Mouse (Mus musculus): ENCODE data around the gene Kpna2. TPM values are rescaled to one million over a fixed set of nuclear protein-coding genes. Genes with fewer than 3 reads are reported as not detected.

Kpna2 gene
- 154 and 163 TPM in 2 replicates for polyA plus RNA-seq (2015; fragmentation: Nextera tagmentation; extraction: Ambion mirVana)

DNA sequence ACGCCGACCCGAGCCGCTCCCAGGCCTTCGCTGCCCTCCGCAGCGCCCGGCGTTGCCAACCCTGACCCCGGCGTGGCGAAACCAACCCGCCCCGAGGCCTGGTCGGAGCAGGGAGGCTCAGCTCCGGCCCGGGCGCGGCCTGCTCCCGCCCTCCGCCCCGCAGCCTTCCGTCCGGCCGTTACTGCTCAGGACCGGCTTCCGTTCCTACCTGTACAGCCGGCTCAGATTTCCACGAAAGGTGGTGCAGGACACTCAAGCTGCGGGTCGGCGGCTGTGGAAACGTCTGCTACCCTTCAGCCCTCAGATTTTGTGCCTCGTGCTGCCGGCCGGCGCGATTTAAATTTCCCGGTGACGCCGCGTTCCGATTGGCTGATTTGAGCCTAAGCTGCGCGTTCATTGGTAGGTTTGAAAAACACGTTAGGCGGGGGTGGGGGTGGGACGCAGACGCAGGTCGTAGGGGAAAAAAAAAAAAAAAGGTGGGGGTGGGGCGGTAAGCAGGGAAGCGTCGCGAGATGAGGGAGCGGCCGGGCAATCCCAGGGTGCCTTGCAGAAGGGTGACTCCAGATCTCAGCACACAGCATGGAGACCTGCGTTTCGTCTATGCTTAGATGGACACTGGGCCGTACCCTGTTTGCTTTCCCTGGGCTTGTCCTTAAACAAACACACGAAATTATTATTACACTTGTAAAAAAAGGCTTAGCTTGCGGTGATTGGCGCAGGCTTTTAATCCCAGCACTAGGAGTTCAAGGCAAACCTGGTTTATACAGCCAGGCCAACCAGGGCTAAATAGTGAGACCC is at the start of gene Kpna2:
Kpna2 (minus strand) TSS at position 391 of the 798 bp plus-strand sequence.
- H3K4me3 ChIP-seq, result peak within 1 kb of the TSS; percentile 99
- H3K27me3 ChIP-seq (replicated peaks), result no peaks in the 10 kb centered on the region
- H3K9ac ChIP-seq, result peak within 1 kb of the TSS; percentile 66
- H3K4me1 ChIP-seq, result peaks cover 11% of the 10 kb centered on the region; the same call in 1 of the 2 replicates
- peak within 1 kb of the TSS; percentile 89 for H3K27ac ChIP-seq
- WGBS, result under 1% methylated on average over 62 of the region's 62 CpGs
- peak within 1 kb of the TSS; percentile 74 for H3K4me2 ChIP-seq
- H3K9me3 ChIP-seq, result no peaks in the 10 kb centered on the region
- 0 out of 2 replicates have a peak, but pooled peaks cover 15% of the 10 kb centered on the region for H3K36me3 ChIP-seq (replicated peaks)
- ATAC-seq (replicated peaks), result peak; percentile 94

DNA sequence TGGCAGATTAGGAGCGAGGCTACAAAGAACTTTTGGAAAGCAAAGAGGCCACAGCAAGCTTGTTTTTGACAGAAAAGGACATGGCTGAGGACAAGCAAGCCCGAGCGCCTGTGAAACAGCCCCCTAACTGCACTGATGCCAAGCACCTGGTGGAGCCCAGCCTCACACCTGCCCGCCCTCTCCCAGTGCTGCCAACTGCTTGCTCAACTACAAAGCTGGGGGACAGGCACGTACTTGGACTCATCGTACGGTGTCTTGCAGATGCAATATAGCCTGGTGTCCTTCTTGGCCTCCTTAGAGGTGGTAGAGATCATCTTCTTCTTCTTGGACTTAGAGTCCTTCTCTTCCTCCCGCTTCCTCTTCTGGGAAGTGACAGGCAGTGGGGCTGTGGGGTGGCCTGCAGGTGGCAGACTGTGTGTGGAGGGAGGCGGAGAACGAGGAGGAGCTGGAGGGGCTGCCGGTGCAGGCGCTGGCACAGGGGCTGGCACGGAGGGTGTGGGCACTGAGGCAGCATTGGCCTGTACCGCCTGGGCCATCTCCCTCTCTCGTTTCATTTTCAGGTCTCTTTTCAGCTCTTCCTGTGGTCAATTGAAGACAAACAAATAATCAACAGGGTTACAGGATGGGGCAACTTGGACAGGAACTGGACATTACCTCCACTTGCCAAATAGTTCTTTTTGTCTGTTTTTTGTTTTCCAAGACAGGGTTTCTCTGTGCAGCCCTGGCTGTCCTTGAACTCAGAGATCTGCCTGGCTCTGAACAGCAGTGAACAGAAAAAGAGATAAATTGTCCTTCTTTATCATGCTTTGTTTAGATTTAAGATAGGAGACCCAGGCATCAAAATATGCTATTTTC is 47.7 kb upstream of the Kpna2 start:
- no peak overlapping the region for H3K27ac ChIP-seq
- no peaks in the 10 kb centered on the region for H3K9me3 ChIP-seq
- H3K4me1 ChIP-seq, result no peaks in the 10 kb centered on the region
- H3K27me3 ChIP-seq (replicated peaks), result no peaks in the 10 kb centered on the region
- WGBS, result 92% methylated on average over 15 of the region's 15 CpGs
- H3K4me3 ChIP-seq, result no peak overlapping the region
- peaks cover 30% of the 10 kb centered on the region for H3K36me3 ChIP-seq (replicated peaks)
- no peak overlapping the region for H3K9ac ChIP-seq
- no peak overlapping the region for H3K4me2 ChIP-seq
- no peak for ATAC-seq (replicated peaks)

DNA sequence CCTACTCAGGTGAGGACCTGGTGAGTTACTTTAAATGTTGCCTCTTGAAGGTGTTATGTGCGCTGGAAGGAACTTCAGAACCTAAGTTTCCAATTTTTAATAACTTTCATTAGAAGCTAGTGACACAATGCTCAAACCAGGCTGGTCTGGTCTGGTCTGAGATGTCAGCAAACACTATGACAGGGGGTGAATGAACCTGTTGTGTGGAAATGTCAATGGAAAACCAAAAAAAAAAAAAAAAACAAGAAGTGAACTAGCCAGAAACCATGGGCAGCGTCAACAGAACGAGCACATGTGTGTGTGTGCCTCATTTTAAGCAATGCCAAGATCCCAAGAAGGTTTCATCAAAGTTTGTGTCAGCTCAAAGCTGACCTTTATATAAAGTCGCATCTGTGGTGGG is 46.2 kb upstream of the Kpna2 start:
- Histone ChIP-seq H3K4me3 (no peak overlapping the region), H3K9me3 (no peaks in the 10 kb centered on the region), H3K27ac (no peak overlapping the region), H3K9ac (no peak overlapping the region), H3K27me3 (replicated peaks) (no peaks in the 10 kb centered on the region), H3K4me1 (no peaks in the 10 kb centered on the region), H3K36me3 (replicated peaks) (peaks cover 26% of the 10 kb centered on the region), H3K4me2 (no peak overlapping the region)
- WGBS, result 87% methylated on average over 4 of the region's 4 CpGs
- no peak for ATAC-seq (replicated peaks)

DNA sequence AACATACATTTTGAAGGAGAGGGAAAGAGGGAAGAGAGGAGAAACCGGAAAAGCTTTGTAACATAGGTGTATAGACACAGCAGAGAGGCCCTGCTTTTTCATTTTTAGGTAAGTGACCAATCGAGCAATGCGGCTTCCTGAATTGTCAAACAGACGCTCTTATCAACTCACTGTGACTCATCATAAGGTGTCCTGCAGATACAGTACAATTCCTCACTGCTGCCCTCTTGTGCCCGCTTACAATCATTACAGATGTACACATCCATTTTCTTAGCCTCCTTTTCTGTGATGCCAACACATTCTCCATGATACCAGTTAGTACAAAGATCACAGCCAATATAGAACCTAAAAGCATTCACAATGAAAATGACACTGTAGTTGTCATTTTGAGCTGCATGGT is 45.0 kb upstream of the Kpna2 start:
- H3K4me3 ChIP-seq, result no peak overlapping the region
- peaks cover 26% of the 10 kb centered on the region for H3K36me3 ChIP-seq (replicated peaks)
- no peak overlapping the region for H3K9ac ChIP-seq
- peak; percentile 42; the same call in 1 of the 2 replicates for ATAC-seq (replicated peaks)
- WGBS, result 55% methylated on average over 5 of the region's 5 CpGs
- no peak overlapping the region for H3K4me2 ChIP-seq
- H3K27me3 ChIP-seq (replicated peaks), result no peaks in the 10 kb centered on the region
- H3K4me1 ChIP-seq, result no peaks in the 10 kb centered on the region
- no peaks in the 10 kb centered on the region for H3K9me3 ChIP-seq
- 0 out of 2 replicates have a peak overlapping the region, but pooled peaks have one; percentile 25 for H3K27ac ChIP-seq

DNA sequence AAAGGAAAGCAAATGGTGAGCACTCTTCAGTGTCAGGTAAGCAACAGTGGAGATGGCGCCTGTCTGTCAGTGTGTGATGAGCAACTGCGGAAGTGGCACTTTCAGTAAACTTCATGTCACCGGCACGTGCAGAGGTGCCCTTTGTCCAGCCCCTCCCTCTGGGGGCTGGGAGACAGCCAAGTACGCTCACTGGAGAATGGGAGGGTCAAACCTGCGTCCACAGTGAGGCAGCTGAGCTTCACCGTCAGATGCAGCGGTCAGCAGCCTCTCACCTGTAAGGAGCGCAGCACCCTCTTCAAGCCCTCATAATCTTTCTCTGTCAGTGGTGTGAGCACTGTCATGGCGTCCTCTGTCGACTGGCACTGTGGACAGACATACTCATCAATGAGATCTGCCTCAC is 44.0 kb upstream of the Kpna2 start:
- no peak overlapping the region for H3K4me3 ChIP-seq
- 95% methylated on average over 11 of the region's 11 CpGs for WGBS
- no peak for ATAC-seq (replicated peaks)
- no peaks in the 10 kb centered on the region for H3K9me3 ChIP-seq
- H3K27ac ChIP-seq, result no peak overlapping the region
- H3K9ac ChIP-seq, result no peak overlapping the region
- no peaks in the 10 kb centered on the region for H3K4me1 ChIP-seq
- peaks cover 31% of the 10 kb centered on the region for H3K36me3 ChIP-seq (replicated peaks)
- no peaks in the 10 kb centered on the region for H3K27me3 ChIP-seq (replicated peaks)
- no peak overlapping the region for H3K4me2 ChIP-seq

DNA sequence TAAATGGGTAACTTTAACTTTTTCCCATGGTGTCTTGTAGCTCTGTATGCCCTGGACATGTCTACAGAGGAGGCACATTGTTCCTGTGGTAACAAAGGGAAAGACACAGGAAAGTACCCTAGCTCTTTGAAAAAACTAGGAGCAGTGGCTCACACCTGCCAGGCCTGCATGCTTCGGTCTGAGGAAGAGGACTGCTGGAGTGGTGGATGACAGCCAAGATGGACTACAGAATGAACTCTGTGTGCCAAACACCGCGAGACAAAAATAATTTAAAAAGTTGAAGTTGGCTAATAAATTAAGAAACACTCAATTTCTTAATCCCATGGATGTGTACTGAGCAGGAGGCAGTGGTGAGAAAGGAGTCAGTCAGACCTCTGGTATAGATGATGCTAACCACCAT is 42.1 kb upstream of the Kpna2 start:
- H3K4me1 ChIP-seq, result no peaks in the 10 kb centered on the region
- H3K27ac ChIP-seq, result no peak overlapping the region
- H3K4me3 ChIP-seq, result no peak overlapping the region
- 95% methylated on average over 3 of the region's 3 CpGs for WGBS
- H3K9ac ChIP-seq, result no peak overlapping the region
- H3K9me3 ChIP-seq, result no peaks in the 10 kb centered on the region
- H3K36me3 ChIP-seq (replicated peaks), result peaks cover 38% of the 10 kb centered on the region
- no peak overlapping the region for H3K4me2 ChIP-seq
- no peak for ATAC-seq (replicated peaks)
- no peaks in the 10 kb centered on the region for H3K27me3 ChIP-seq (replicated peaks)

DNA sequence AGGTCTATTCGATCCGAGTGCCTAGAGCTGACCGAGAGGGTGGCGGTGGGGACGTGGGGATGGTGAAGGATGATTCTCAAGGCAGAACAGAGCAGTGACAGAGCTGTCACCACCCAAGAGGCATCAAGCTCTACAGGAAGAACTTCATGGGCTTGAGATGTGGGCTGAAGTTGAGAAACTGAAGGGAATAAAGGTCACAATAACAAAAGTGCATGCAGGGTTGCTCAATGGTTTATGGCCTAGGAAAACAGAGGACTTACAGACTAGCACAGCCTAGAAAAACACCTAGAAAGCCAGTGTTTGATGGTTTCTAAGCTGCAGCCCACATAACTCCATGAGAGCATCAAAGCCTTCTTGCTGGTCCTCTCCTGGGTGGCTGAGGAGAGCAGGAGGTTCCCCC is 40.1 kb upstream of the Kpna2 start:
- H3K27me3 ChIP-seq (replicated peaks), result no peaks in the 10 kb centered on the region
- no peak overlapping the region for H3K9ac ChIP-seq
- no peaks in the 10 kb centered on the region for H3K4me1 ChIP-seq
- H3K4me3 ChIP-seq, result no peak overlapping the region
- no peaks in the 10 kb centered on the region for H3K9me3 ChIP-seq
- H3K36me3 ChIP-seq (replicated peaks), result peaks cover 35% of the 10 kb centered on the region
- no peak overlapping the region for H3K4me2 ChIP-seq
- 97% methylated on average over 5 of the region's 5 CpGs for WGBS
- H3K27ac ChIP-seq, result no peak overlapping the region
- no peak for ATAC-seq (replicated peaks)

DNA sequence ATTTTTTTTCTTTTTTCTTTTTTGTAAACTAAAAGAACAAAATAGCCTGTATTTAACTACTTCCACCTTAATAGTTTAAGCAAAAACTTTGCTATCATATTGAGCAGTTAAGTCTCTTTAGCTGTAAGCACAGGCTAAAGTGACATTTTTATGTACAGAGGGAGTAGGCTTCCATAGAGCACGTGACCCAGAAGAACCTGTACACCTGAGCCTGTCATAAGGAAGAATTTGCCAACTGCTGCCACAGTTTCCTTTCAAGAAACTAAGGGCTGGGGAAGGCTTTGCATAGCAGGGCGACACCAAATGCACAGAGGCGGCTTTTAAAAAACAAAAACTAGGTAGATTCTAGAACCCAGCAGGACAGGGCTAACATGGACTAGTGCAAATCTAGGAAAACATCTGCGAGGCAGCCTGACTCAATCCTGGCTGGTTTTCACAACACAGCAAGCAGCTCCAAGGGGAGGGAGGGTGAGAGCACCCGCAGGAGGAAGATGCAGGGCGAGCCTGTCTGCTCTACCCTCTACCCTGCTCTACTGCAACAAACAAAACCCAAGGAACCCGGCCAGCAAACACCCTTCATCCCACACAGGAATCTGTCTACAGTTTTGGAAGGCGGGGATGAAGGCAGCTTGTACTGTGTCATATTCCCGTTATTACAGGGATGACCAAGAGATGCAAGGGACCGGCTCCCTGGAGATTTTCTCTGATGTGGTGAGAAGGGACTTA is 34.9 kb upstream of the Kpna2 start:
- Histone ChIP-seq H3K4me1 (no peaks in the 10 kb centered on the region), H3K27ac (no peak overlapping the region), H3K9ac (no peak overlapping the region), H3K36me3 (replicated peaks) (peaks cover 21% of the 10 kb centered on the region; the same call in 1 of the 2 replicates), H3K9me3 (no peaks in the 10 kb centered on the region), H3K27me3 (replicated peaks) (no peaks in the 10 kb centered on the region), H3K4me3 (no peak overlapping the region), H3K4me2 (no peak overlapping the region)
- WGBS, result 90% methylated on average over 10 of the region's 10 CpGs
- ATAC-seq (replicated peaks), result no peak

DNA sequence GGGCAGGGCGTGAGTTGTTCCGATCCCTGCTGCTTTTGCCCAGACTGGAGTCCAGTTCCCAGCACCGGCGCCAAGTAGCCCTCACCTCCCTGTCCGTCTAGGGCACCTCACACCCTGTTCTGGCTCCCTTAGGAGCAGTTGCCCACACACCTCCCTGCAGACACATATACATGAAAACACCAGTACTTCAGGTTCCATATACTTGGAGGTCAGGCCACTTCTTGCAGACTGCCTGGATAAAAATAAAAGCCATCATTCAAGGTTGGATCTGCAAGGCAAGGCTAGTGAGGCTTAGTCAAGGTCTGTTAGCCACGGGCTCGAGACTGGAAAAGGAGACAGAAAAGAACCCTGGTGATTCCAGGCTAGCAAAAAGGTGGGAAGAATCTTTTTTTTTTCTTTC is 32.3 kb upstream of the Kpna2 start:
- H3K4me2 ChIP-seq, result no peak overlapping the region
- 10% methylated on average over 7 of the region's 7 CpGs for WGBS
- H3K27me3 ChIP-seq (replicated peaks), result no peaks in the 10 kb centered on the region
- H3K9ac ChIP-seq, result no peak overlapping the region
- peaks cover 5% of the 10 kb centered on the region for H3K4me1 ChIP-seq
- no peak overlapping the region for H3K27ac ChIP-seq
- no peak overlapping the region for H3K4me3 ChIP-seq
- 0 out of 2 replicates have a peak, but pooled peaks cover 6% of the 10 kb centered on the region for H3K36me3 ChIP-seq (replicated peaks)
- no peaks in the 10 kb centered on the region for H3K9me3 ChIP-seq
- ATAC-seq (replicated peaks), result no peak

DNA sequence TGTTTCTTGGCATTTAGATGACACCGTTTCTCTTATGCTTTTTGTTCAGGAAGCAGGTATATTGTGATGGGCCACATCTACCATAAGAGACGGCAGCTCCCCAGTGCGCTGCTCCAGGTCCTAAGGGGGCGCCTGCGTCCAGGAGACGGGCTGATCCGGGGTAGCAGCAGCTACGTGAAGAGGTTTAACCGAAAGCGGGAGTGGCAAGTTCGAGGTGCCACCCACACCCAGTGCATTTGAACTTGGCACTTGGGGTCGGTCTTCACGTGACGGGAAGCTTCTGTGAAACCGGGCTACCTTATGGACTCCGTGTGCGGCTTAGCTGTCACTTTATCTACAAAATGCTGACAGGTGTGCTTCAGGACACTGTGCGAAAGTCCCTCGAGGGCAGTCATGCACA is 30.2 kb upstream of the Kpna2 start:
- peaks cover 26% of the 10 kb centered on the region for H3K4me1 ChIP-seq
- ATAC-seq (replicated peaks), result no peak
- no peak overlapping the region for H3K4me2 ChIP-seq
- no peaks in the 10 kb centered on the region for H3K9me3 ChIP-seq
- H3K36me3 ChIP-seq (replicated peaks), result no peaks in the 10 kb centered on the region
- WGBS, result 57% methylated on average over 19 of the region's 19 CpGs
- H3K9ac ChIP-seq, result no peak overlapping the region
- H3K4me3 ChIP-seq, result no peak overlapping the region
- no peak overlapping the region for H3K27ac ChIP-seq
- H3K27me3 ChIP-seq (replicated peaks), result no peaks in the 10 kb centered on the region

DNA sequence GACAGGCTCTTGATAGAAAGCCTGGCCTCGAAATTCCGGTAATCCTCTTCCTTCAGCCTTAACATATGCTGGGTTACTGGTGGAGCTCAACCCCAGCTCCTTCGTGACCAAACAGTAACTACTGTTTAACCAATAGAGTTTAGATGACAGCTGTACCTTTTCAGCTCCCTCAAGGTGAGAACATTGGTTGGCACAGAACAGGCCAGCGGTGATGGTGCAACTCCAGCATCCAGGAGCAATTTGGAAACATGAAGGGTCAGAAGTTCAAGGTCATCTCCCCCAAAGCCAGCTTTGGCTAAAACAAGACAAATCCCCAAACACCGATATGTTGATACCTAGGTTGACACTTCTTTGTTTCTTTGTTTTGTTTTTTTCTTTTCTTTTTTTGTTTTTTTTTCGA is 29.4 kb upstream of the Kpna2 start:
- H3K36me3 ChIP-seq (replicated peaks), result no peaks in the 10 kb centered on the region
- 77% methylated on average over 6 of the region's 6 CpGs for WGBS
- ATAC-seq (replicated peaks), result no peak
- peak overlapping the region; percentile 91 for H3K27ac ChIP-seq
- H3K4me2 ChIP-seq, result peak overlapping the region; percentile 78
- H3K9ac ChIP-seq, result peak overlapping the region; percentile 65
- no peaks in the 10 kb centered on the region for H3K27me3 ChIP-seq (replicated peaks)
- peak overlapping the region; percentile 61 for H3K4me3 ChIP-seq
- peaks cover 29% of the 10 kb centered on the region for H3K4me1 ChIP-seq
- no peaks in the 10 kb centered on the region for H3K9me3 ChIP-seq

DNA sequence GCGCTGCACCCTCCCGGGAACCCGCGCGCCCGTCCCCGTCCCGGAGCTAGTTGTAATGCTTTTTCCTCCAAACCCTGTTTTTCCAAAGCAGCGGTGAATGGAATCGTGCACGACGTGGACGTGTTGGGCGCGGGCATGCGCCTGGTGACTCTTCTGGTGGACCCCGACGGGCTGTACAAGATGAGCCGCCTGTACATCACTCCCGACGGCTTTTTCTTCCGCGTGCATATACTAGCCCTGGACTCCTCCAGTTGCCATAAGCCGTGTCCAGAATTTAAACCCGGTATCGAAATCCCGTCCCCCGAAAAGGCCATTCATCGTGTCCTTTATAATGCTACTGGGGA is 28.9 kb upstream of the Kpna2 start:
- peak overlapping the region; percentile 78 for H3K4me2 ChIP-seq
- 2% methylated on average over 29 of the region's 29 CpGs for WGBS
- no peaks in the 10 kb centered on the region for H3K36me3 ChIP-seq (replicated peaks)

More for the DNA sequence above, 28.9 kb upstream of the Kpna2 start:
- Histone ChIP-seq H3K27me3 (replicated peaks) (no peaks in the 10 kb centered on the region), H3K4me1 (peaks cover 29% of the 10 kb centered on the region), H3K9me3 (no peaks in the 10 kb centered on the region), H3K4me3 (peak overlapping the region; percentile 61), H3K27ac (peak overlapping the region; percentile 91), H3K9ac (peak overlapping the region; percentile 65)
- ATAC-seq (replicated peaks), result peak; percentile 81

Measured in midbrain, embryonic 15.5 days (tissue).